Mouse (Mus musculus): ENCODE results near the gene Nemp1. TPM values are rescaled to one million over a fixed set of nuclear protein-coding genes. Genes with fewer than 3 reads are reported as not detected.

The Nemp1 gene
- polyA plus RNA-seq, 1 experiment from 2014 or later = 13.2 TPM

DNA sequence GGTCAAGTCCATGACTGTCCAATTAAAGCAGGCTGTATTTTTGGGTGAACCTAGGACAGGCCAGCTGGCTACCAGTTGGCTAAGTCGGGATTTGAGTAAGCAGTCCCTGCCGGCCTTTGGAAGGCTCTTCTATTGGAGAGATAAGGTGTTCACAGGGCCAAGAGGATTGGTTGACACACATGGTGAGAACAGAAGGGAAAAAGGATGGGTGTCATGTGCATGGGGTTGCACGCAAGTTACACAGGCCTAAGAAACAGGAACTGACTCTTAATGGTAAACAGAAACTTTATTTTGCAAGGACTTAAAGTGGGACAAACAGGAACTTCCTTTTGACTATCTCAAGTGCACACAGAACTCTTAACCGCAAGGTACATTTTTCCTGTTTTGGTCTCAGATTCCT lies 70.2 kb downstream of the Nemp1 start:
- ATAC-seq (ENCODE audit: insufficient read depth) (no peak), DNase-seq (no peak)
- Histone ChIP-seq H3K36me3 (ENCODE audit: insufficient read depth) (peaks cover 7% of the 10 kb centered on the region), H3K27ac (ENCODE audit: low read depth) (no peak overlapping the region), H3K27me3 (ENCODE audit: insufficient read depth, low read length) (no peaks in the 10 kb centered on the region), H3K4me2 (no peak overlapping the region), H3K4me1 (ENCODE audit: insufficient read depth) (peaks cover 7% of the 10 kb centered on the region; the same call in 1 of the 2 replicates), H3K9me3 (ENCODE audit: low read depth, low read length) (no peaks in the 10 kb centered on the region), H3K9ac (no peak overlapping the region), H3K4me3 (ENCODE audit: low read depth, low read length) (no peak overlapping the region)
- 50% methylated on average over 4 of the region's 4 CpGs for WGBS
- TF ChIP-seq CTCF (IDR thresholded peaks at IDR 0.05; ENCODE audit: low read depth) = no peak

DNA sequence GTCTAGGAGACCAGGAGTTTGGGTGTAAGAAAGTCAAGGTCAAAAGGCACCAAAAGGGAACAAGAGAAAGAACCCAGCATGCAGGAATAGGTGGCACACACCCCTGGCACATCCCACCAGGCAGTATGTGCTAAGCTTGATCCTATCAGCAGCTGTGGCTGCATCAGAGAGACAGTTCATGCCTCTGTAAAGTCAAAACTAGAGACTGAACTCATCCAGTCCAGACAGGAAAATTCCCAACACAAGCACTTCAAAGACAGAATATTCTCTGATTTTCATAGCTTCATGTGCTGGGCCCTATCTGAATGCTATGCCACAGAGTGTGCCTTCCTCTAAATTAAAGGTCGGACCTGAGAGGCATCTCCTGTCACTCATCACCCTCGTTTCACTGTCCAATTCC lies 70.9 kb downstream of the Nemp1 start:
- no peak overlapping the region for H3K27ac ChIP-seq (ENCODE audit: low read depth)

DNA sequence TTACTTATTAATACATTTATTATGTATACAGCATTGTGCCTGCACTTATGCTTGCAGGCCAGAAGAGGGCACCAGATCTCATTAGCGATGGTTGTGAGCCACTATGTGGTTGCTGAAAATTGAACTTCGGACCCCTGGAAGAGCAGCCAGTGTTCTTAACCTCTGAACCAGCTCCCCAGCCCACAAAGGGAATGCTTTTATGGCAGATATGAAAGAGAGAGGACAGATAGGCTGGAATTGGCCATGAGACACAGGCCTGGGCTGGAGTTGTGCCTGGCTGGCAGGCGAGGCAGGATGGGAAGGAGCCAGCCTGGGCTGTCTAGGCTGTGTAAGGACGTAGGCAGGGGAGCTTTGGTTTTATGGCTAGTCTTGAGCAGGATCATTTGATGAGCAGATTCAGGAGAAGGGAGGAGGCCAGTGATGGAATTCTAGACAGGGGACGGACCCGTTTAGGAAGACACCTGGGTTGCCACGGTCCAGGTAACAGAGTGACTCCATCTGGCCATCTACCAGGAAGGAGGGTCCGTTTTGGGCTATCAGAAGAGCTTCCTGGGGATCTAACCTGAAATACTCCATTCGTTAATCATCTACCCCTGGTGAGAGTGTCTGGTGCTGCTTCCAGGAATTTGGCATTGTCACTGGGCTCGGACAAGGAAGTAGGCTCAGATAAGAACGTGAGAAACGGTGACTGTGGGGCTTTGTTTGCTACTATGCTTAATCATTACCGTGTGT lies 71.6 kb downstream of the Nemp1 start:
- ATAC-seq (ENCODE audit: insufficient read depth) = no peak

More for the DNA sequence above, 70.9 kb downstream of the Nemp1 start:
- no peak overlapping the region for H3K9ac ChIP-seq
- H3K4me3 ChIP-seq (ENCODE audit: low read depth, low read length) = no peak overlapping the region
- no peaks in the 10 kb centered on the region for H3K27me3 ChIP-seq (ENCODE audit: insufficient read depth, low read length)
- 14% methylated on average over 2 of the region's 2 CpGs for WGBS
- no peak overlapping the region for H3K4me2 ChIP-seq
- DNase-seq (no peak), ATAC-seq (ENCODE audit: insufficient read depth) (no peak)
- peaks cover 7% of the 10 kb centered on the region; the same call in 1 of the 2 replicates for H3K4me1 ChIP-seq (ENCODE audit: insufficient read depth)
- H3K36me3 ChIP-seq (ENCODE audit: insufficient read depth) = peaks cover 14% of the 10 kb centered on the region
- H3K9me3 ChIP-seq (ENCODE audit: low read depth, low read length) = no peaks in the 10 kb centered on the region
- TF ChIP-seq CTCF (IDR thresholded peaks at IDR 0.05; ENCODE audit: low read depth) = no peak

GRCm38 (mm10) chr10:127739083-127739660 lies 72.5 kb downstream of the Nemp1 start, which contains the start of gene Zbtb39:
Gene Zbtb39, plus strand, starts transcription at chr10:127739538.
- peak; percentile 34 for TF ChIP-seq CTCF (IDR thresholded peaks at IDR 0.05; ENCODE audit: low read depth)
- Histone ChIP-seq H3K27me3 (ENCODE audit: insufficient read depth, low read length) (no peaks in the 10 kb centered on the region), H3K9me3 (ENCODE audit: low read depth, low read length) (no peaks in the 10 kb centered on the region), H3K4me1 (ENCODE audit: insufficient read depth) (peaks cover 7% of the 10 kb centered on the region; the same call in 1 of the 2 replicates), H3K27ac (ENCODE audit: low read depth) (peak within 1 kb of the TSS; percentile 83), H3K4me2 (peak within 1 kb of the TSS; percentile 88), H3K9ac (peak within 1 kb of the TSS; percentile 96), H3K36me3 (ENCODE audit: insufficient read depth) (peaks cover 30% of the 10 kb centered on the region), H3K4me3 (ENCODE audit: low read depth, low read length) (peak within 1 kb of the TSS; percentile 97)
- DNase-seq = peak; percentile 85
- ATAC-seq (ENCODE audit: insufficient read depth) = peak; percentile 84
- under 1% methylated on average over 41 of the region's 61 CpGs for WGBS

More for the DNA sequence above, 71.6 kb downstream of the Nemp1 start:
- Histone ChIP-seq H3K4me2 (peak overlapping the region; percentile 88), H3K9ac (no peak overlapping the region), H3K27me3 (ENCODE audit: insufficient read depth, low read length) (no peaks in the 10 kb centered on the region), H3K36me3 (ENCODE audit: insufficient read depth) (peaks cover 21% of the 10 kb centered on the region), H3K9me3 (ENCODE audit: low read depth, low read length) (no peaks in the 10 kb centered on the region), H3K27ac (ENCODE audit: low read depth) (no peak overlapping the region), H3K4me1 (ENCODE audit: insufficient read depth) (peaks cover 7% of the 10 kb centered on the region; the same call in 1 of the 2 replicates), H3K4me3 (ENCODE audit: low read depth, low read length) (peak overlapping the region; percentile 97; the same call in 1 of the 2 replicates)
- 34% methylated on average over 13 of the region's 13 CpGs for WGBS
- peak; percentile 78 for DNase-seq
- peak; percentile 74 for TF ChIP-seq CTCF (IDR thresholded peaks at IDR 0.05; ENCODE audit: low read depth)

GRCm38 (mm10) chr10:127739661-127740161 lies 73.0 kb downstream of the Nemp1 start:
- peak overlapping the region; percentile 83 for H3K27ac ChIP-seq (ENCODE audit: low read depth)
- DNase-seq (peak; percentile 52), ATAC-seq (ENCODE audit: insufficient read depth) (peak; percentile 66)
- peaks cover 7% of the 10 kb centered on the region; the same call in 1 of the 2 replicates for H3K4me1 ChIP-seq (ENCODE audit: insufficient read depth)
- H3K27me3 ChIP-seq (ENCODE audit: insufficient read depth, low read length) = no peaks in the 10 kb centered on the region
- H3K4me2 ChIP-seq = peak overlapping the region; percentile 88
- no peak for TF ChIP-seq CTCF (IDR thresholded peaks at IDR 0.05; ENCODE audit: low read depth)
- H3K36me3 ChIP-seq (ENCODE audit: insufficient read depth) = peaks cover 35% of the 10 kb centered on the region
- peak overlapping the region; percentile 97 for H3K4me3 ChIP-seq (ENCODE audit: low read depth, low read length)
- H3K9ac ChIP-seq = peak overlapping the region; percentile 96
- no peaks in the 10 kb centered on the region for H3K9me3 ChIP-seq (ENCODE audit: low read depth, low read length)
- under 1% methylated on average over 50 of the region's 55 CpGs for WGBS

DNA sequence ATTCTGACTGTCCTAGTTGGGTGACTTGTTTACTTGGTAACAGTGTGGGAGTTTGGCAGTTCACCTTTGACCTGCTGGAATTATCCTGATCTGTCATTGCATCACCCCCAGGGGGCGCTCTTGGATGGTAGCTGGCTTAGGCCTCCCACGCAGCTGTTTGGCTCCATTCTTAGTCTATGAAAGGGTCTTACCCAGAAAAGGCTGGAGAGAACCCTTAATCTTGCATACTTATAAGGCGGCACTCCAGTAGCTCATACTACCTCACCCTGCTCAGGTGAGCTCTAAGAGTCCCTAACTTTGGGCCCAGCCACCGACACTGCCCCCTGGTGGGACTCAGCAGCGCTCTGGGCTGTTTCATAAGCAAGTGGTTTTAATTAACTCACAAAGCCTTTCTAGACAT lies 78.0 kb downstream of the Nemp1 start:
- H3K4me1 ChIP-seq (ENCODE audit: insufficient read depth) = peaks cover 12% of the 10 kb centered on the region; the same call in 1 of the 2 replicates
- DNase-seq = peak; percentile 65
- H3K4me3 ChIP-seq (ENCODE audit: low read depth, low read length) = no peak overlapping the region
- H3K36me3 ChIP-seq (ENCODE audit: insufficient read depth) = peaks cover 71% of the 10 kb centered on the region
- H3K27ac ChIP-seq (ENCODE audit: low read depth) = no peak overlapping the region
- TF ChIP-seq CTCF (IDR thresholded peaks at IDR 0.05; ENCODE audit: low read depth) = peak; percentile 70
- 63% methylated on average over 5 of the region's 5 CpGs for WGBS
- H3K9me3 ChIP-seq (ENCODE audit: low read depth, low read length) = no peaks in the 10 kb centered on the region
- no peak overlapping the region for H3K9ac ChIP-seq
- H3K27me3 ChIP-seq (ENCODE audit: insufficient read depth, low read length) = no peaks in the 10 kb centered on the region
- no peak for ATAC-seq (ENCODE audit: insufficient read depth)
- H3K4me2 ChIP-seq = no peak overlapping the region

DNA sequence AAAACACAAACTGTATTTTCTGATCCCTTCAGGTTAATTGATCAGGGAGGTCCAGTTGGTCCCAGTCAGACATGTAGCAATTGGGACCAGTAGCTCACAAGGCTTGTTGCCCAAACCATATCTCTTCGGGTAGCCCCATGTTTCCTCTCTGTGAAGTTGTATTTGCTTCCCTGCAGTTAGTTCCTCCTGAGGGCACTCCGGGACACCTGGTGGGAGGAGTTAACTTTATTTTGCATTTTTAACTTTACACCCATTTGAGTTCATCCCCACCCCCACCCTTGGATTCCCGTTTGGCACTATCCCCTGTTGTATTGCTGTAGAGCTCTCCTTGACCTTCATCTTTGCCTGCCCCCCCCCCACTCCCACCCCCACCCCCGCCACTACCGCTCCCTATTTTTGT lies 79.2 kb downstream of the Nemp1 start:
- Histone ChIP-seq H3K27me3 (ENCODE audit: insufficient read depth, low read length) (no peaks in the 10 kb centered on the region), H3K4me3 (ENCODE audit: low read depth, low read length) (no peak overlapping the region), H3K36me3 (ENCODE audit: insufficient read depth) (peaks cover 71% of the 10 kb centered on the region), H3K4me1 (ENCODE audit: insufficient read depth) (peaks cover 5% of the 10 kb centered on the region; the same call in 1 of the 2 replicates), H3K27ac (ENCODE audit: low read depth) (no peak overlapping the region), H3K9ac (no peak overlapping the region), H3K9me3 (ENCODE audit: low read depth, low read length) (no peaks in the 10 kb centered on the region), H3K4me2 (no peak overlapping the region)
- DNase-seq = no peak
- ATAC-seq (ENCODE audit: insufficient read depth) = no peak
- TF ChIP-seq CTCF (IDR thresholded peaks at IDR 0.05; ENCODE audit: low read depth) = no peak
- WGBS = 61% methylated on average over 5 of the region's 5 CpGs

Measured in lung, embryonic 14.5 days (tissue).